Mouse (Mus musculus) myocyte (in vitro differentiated cells): Measurements from ENCODE around the gene Pcx.

Experiments used
- CEBPB ChIP-seq: IDR thresholded peaks from 2 replicates; pipeline ENCODE4 v1.6.1; 2011; ENCODE audit warnings: mild to moderate bottlenecking, moderate library complexity; ENCODE audit not compliant: poor library complexity, insufficient read depth, severe bottlenecking
- E2F4 ChIP-seq: IDR thresholded peaks from one replicate; pipeline ENCODE4 v1.6.1; 2011; ENCODE audit warnings: mild to moderate bottlenecking, control low read depth, moderate library complexity; ENCODE audit not compliant: insufficient read depth
- MAX ChIP-seq: IDR thresholded peaks from one replicate; pipeline ENCODE4 v1.6.1; 2011; ENCODE audit warnings: low read depth, mild to moderate bottlenecking, control low read depth
- MYOD1 ChIP-seq, 3 experiments: IDR thresholded peaks; one replicate each; pipeline ENCODE4 v1.6.1; 2011; ENCODE audit warnings: control low read depth in 2 of 3, low read depth in 2 of 3, mild to moderate bottlenecking in 2 of 3, moderate library complexity in 1 of 3; ENCODE audit not compliant: insufficient read length in 2 of 3, control insufficient read depth in 1 of 3
- MYOG ChIP-seq, 3 experiments: IDR thresholded peaks; one replicate each; pipeline ENCODE4 v1.6.1; 2011; ENCODE audit warnings: control low read depth in 2 of 3, low read depth in 2 of 3, mild to moderate bottlenecking in 2 of 3; ENCODE audit not compliant: insufficient read length in 2 of 3, control insufficient read depth in 1 of 3, insufficient read depth in 1 of 3
- POLR2A ChIP-seq: IDR thresholded peaks from one replicate; pipeline ENCODE4 v1.6.1; 2011; ENCODE audit warnings: low read depth, mild to moderate bottlenecking, control low read depth, moderate library complexity; ENCODE audit not compliant: insufficient read length
- POLR2AphosphoS2 ChIP-seq: IDR thresholded peaks from one replicate; pipeline ENCODE4 v1.6.1; 2011; ENCODE audit warnings: low read depth, control low read depth; ENCODE audit not compliant: insufficient read length
- REST ChIP-seq: IDR thresholded peaks from one replicate; pipeline ENCODE4 v1.6.1; 2011; ENCODE audit warnings: mild to moderate bottlenecking, control low read depth, moderate library complexity; ENCODE audit not compliant: insufficient read depth, insufficient read length
- SRF ChIP-seq: IDR thresholded peaks from one replicate; pipeline ENCODE4 v1.6.1; 2011; ENCODE audit warnings: low read depth; ENCODE audit not compliant: control insufficient read depth, insufficient read length
- TCF12 ChIP-seq: IDR thresholded peaks from one replicate; pipeline ENCODE4 v1.6.1; 2011; ENCODE audit warnings: mild to moderate bottlenecking, control low read depth; ENCODE audit not compliant: poor library complexity, insufficient read depth, severe bottlenecking
- USF1 ChIP-seq: IDR thresholded peaks from one replicate; pipeline ENCODE4 v1.6.1; 2011; ENCODE audit warnings: low read depth, mild to moderate bottlenecking, control low read depth, moderate library complexity

GRCm38 (mm10) chr19:4573241-4573640, 63.0 kb downstream of the Pcx start:
- TF ChIP-seq MAX (no peak), POLR2A (no peak), USF1 (no peak), E2F4 (no peak), POLR2AphosphoS2 (no peak), SRF (no peak), CEBPB (no peak), MYOG (IDR thresholded peaks at IDR 0.05; ENCODE audit: control insufficient read depth in 1 of 3, insufficient read depth in 1 of 3, insufficient read length in 2 of 3, low read depth in 2 of 3) (no peak), TCF12 (no peak), MYOD1 (IDR thresholded peaks at IDR 0.05; ENCODE audit: control insufficient read depth in 1 of 3, insufficient read length in 2 of 3, low read depth in 2 of 3) (no peak), REST (no peak)
